Mouse (Mus musculus): ENCODE data around the gene Hoxb3. TPM values are rescaled to one million over a fixed set of nuclear protein-coding genes. Genes with fewer than 3 reads are reported as not detected.

The Hoxb3 gene
- total and polyA plus RNA-seq, 3 experiments: not detected

DNA sequence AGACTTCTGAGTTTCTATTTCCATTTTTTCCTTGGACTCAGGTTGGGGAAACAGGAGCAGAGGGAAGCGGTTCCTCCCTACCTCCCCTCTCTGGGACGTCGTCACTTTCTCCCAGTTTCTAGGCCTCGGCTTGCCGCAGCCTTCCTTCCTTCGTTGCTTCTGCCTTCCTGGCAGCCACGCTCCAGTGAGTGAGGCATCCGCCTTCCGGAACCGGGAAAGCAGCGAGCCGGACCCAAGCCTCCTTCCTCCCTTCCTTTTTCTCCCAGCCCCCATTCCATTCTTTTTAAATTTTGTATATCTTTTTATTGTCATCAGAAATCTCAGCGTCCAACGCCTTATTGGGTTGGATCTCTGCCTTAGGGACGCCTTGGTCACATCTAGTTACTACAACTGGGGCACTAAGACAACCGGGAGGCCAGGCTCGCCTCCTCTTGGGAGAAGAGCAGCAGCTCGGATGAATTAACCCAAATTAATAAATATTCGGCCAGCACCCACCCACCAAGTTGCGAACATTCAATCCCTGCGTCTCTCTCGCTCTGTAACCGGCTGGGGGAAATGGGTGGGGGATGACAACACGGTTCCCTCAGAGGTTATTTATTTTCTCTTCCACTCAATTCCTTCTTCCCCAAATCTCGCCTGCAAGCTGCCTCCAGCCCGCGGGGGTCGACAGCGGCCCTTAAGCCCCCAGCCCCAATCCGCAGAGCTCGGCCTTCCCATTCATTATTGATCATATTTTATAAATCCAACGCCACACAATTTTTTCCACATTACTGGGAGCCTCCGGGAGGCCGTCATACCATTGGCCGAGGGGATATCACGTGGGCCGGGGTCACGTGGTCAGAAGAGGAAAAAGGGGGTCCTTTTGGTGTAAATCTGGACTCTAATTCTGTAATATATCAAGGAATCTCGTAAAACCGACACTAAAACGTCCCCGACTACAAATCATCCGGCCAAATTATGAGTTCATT, 37.1 kb upstream of the Hoxb3 start, which contains the start of gene Hoxb7:
Gene Hoxb7 (plus strand): TSS at position 853 of the 968 bp plus-strand sequence.
- H3K9ac ChIP-seq (ENCODE audit: control insufficient read depth, low read depth, low read length, poor library complexity, severe bottlenecking): no peak within 1 kb of the TSS
- H3K27ac ChIP-seq (ENCODE audit: control insufficient read depth, low read depth, low read length): no peak within 1 kb of the TSS
- no peak for DNase-seq (ENCODE audit: low read depth, low spot score)
- no peak within 1 kb of the TSS for H3K4me3 ChIP-seq (ENCODE audit: control insufficient read depth in 1 of 2, insufficient read depth in 1 of 2, low read depth in 2 of 2, low read length in 2 of 2)
- no peaks in the 10 kb centered on the region for H3K4me1 ChIP-seq (ENCODE audit: control insufficient read depth in 1 of 2, insufficient read depth in 2 of 2, low read length in 2 of 2)
- no peaks in the 10 kb centered on the region for H3K36me3 ChIP-seq (ENCODE audit: control insufficient read depth in 1 of 2, insufficient read depth in 2 of 2, low read length in 2 of 2)
- TF ChIP-seq MAFK (IDR thresholded peaks at IDR 0.05; ENCODE audit: borderline replicate concordance, low read depth, low read length): no peak
- no peaks in the 10 kb centered on the region for H3K79me2 ChIP-seq (ENCODE audit: control insufficient read depth, insufficient read depth, low read length, poor library complexity)
- H3K9me3 ChIP-seq (replicated peaks; ENCODE audit: insufficient read depth, low read length): no peaks in the 10 kb centered on the region
- peaks cover 5 to 7% of the 10 kb centered on the region in 2 experiments; a peak in 3 of 4 replicates for H3K27me3 ChIP-seq (ENCODE audit: control insufficient read depth in 1 of 2, insufficient read depth in 2 of 2, low read length in 2 of 2)

DNA sequence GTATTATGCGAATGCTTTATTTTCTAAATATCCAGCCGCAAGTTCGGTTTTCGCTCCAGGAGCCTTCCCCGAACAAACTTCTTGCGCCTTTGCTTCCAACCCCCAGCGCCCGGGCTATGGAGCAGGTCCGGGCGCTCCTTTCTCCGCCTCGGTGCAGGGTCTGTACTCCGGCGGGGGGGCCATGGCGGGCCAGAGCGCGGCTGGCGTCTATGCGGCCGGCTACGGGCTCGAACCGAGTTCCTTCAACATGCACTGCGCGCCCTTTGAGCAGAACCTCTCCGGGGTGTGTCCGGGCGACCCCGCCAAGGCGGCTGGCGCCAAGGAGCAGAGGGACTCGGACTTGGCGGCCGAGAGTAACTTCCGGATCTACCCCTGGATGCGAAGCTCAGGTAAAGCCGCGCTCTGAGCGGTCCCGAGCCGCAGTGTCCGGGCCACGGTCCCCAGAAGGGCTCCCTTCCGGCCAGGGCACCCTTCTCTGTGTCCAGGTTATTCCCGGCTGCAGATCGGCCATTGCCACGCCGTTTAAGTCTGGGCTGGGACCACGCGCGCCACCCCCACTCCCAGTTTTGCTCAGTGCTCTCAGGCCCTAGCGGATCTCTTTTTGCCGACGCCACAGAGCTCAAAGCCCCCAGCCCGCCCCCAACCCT, 36.3 kb upstream of the Hoxb3 start:
- TF ChIP-seq MEF2A (IDR thresholded peaks at IDR 0.05; ENCODE audit: extremely low read depth, insufficient replicate concordance, low read depth, low read length, poor library complexity, severe bottlenecking) (no peak), SMC3 (IDR thresholded peaks at IDR 0.05; ENCODE audit: low read depth, low read length) (no peak), TBP (IDR thresholded peaks at IDR 0.05; ENCODE audit: low read depth, low read length) (no peak), E2F4 (IDR thresholded peaks at IDR 0.05; ENCODE audit: borderline replicate concordance, low read depth, low read length) (no peak)
- no peaks in the 10 kb centered on the region for H3K9me3 ChIP-seq (replicated peaks; ENCODE audit: insufficient read depth, low read length)
- H3K79me2 ChIP-seq (ENCODE audit: control insufficient read depth, insufficient read depth, low read length, poor library complexity): no peaks in the 10 kb centered on the region
- H3K27me3 ChIP-seq (ENCODE audit: control insufficient read depth in 1 of 2, insufficient read depth in 2 of 2, low read length in 2 of 2): peaks cover 3 to 6% of the 10 kb centered on the region in 2 experiments; a peak in 2 of 4 replicates
- H3K36me3 ChIP-seq (ENCODE audit: control insufficient read depth in 1 of 2, insufficient read depth in 2 of 2, low read length in 2 of 2): no peaks in the 10 kb centered on the region
- H3K9ac ChIP-seq (ENCODE audit: control insufficient read depth, low read depth, low read length, poor library complexity, severe bottlenecking): no peak overlapping the region
- H3K4me1 ChIP-seq (ENCODE audit: control insufficient read depth in 1 of 2, insufficient read depth in 2 of 2, low read length in 2 of 2): no peaks in the 10 kb centered on the region
- no peak overlapping the region for H3K27ac ChIP-seq (ENCODE audit: control insufficient read depth, low read depth, low read length)
- H3K4me3 ChIP-seq (ENCODE audit: control insufficient read depth in 1 of 2, insufficient read depth in 1 of 2, low read depth in 2 of 2, low read length in 2 of 2): no peak overlapping the region
- DNase-seq (ENCODE audit: low read depth, low spot score): no peak

DNA sequence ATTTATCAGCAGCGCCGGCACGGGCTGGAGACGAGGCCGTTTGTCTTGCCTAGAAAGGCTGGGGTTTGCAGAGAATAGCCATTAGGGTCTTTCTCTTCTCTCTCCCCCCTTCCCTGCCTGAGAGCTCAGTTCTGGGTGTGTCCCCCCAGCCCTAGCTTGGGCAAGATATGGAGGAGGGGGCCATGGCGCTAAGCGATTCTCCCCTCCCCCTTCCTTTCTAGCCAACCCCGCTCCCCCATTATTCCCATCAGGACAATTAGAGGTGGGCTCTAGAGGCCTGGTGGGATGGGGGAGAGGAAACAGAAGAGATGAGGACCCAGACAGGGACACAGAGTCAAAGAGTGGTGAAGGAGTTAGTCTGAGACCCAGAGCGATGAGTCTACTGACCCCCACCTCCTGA, 35.7 kb upstream of the Hoxb3 start:
- Histone ChIP-seq H3K36me3 (ENCODE audit: control insufficient read depth in 1 of 2, insufficient read depth in 2 of 2, low read length in 2 of 2) (no peaks in the 10 kb centered on the region), H3K4me3 (ENCODE audit: control insufficient read depth in 1 of 2, insufficient read depth in 1 of 2, low read depth in 2 of 2, low read length in 2 of 2) (no peak overlapping the region), H3K27me3 (ENCODE audit: control insufficient read depth in 1 of 2, insufficient read depth in 2 of 2, low read length in 2 of 2) (peaks cover 3 to 6% of the 10 kb centered on the region in 2 experiments; a peak in 2 of 4 replicates), H3K79me2 (ENCODE audit: control insufficient read depth, insufficient read depth, low read length, poor library complexity) (no peaks in the 10 kb centered on the region), H3K9me3 (replicated peaks; ENCODE audit: insufficient read depth, low read length) (no peaks in the 10 kb centered on the region), H3K4me1 (ENCODE audit: control insufficient read depth in 1 of 2, insufficient read depth in 2 of 2, low read length in 2 of 2) (no peaks in the 10 kb centered on the region), H3K9ac (ENCODE audit: control insufficient read depth, low read depth, low read length, poor library complexity, severe bottlenecking) (no peak overlapping the region), H3K27ac (ENCODE audit: control insufficient read depth, low read depth, low read length) (no peak overlapping the region)
- no peak for TF ChIP-seq TCF12 (IDR thresholded peaks at IDR 0.05; ENCODE audit: low read depth, low read length)
- TF ChIP-seq BHLHE40 (IDR thresholded peaks at IDR 0.05; ENCODE audit: borderline replicate concordance, low read depth, low read length): no peak
- no peak for TF ChIP-seq EP300 (IDR thresholded peaks at IDR 0.05; ENCODE audit: low read depth in 1 of 2, low read length in 2 of 2)
- TF ChIP-seq USF2 (IDR thresholded peaks at IDR 0.05; ENCODE audit: borderline replicate concordance in 1 of 2, insufficient read depth in 1 of 2, low read depth in 1 of 2, low read length in 2 of 2): no peak
- no peak for TF ChIP-seq SMC3 (IDR thresholded peaks at IDR 0.05; ENCODE audit: low read depth, low read length)
- no peak for TF ChIP-seq ZNF384 (IDR thresholded peaks at IDR 0.05; ENCODE audit: low read depth, low read length)
- TF ChIP-seq MYC (IDR thresholded peaks at IDR 0.05; ENCODE audit: low read depth, low read length): no peak
- no peak for TF ChIP-seq KAT2A (conservative IDR thresholded peaks at IDR 0.05; ENCODE audit: low read depth, low read length)
- TF ChIP-seq POLR2AphosphoS2 (IDR thresholded peaks at IDR 0.05; ENCODE audit: low read length): no peak
- TF ChIP-seq JUND (IDR thresholded peaks at IDR 0.05; ENCODE audit: low read depth, low read length): no peak
- no peak for TF ChIP-seq MYB (IDR thresholded peaks at IDR 0.05; ENCODE audit: low read depth, low read length)
- no peak for DNase-seq (ENCODE audit: low read depth, low spot score)
